Comparison of ENCODE assay signal across 8 mouse cellular contexts in the genomic region with DNA sequence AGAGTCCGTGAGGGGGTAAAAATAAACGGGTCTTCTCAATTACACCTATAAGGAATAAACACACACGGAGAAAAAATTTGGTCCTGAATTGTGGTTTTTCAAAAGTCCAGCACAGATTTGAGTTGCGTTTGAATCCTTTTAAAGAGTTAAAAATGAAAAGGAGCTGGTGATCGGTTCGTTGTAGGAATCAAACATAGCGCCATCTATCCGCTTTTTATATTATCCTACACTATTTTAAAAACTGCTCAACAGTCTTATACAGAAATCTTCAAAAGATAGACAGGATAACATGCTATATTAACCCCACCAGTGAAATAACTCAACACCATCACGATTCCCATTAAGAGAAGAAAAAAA. TPM values are rescaled to one million over a fixed set of nuclear protein-coding genes. Genes with fewer than 3 reads are reported as not detected.
DNase-seq lines count a peak whose midpoint lies in the region; ATAC-seq and TF ChIP-seq lines count a peak whose summit lies in the region.

No protein-coding gene starts in this region.

- peak overlapping the region; percentile 83 for H3K4me3 ChIP-seq in embryonic facial prominence, embryonic 13.5 days
- H3K4me3 ChIP-seq in intestine, postnatal 0 days (ENCODE audit: low read depth, low read length): peak overlapping the region; percentile 86
- peak overlapping the region; percentile 99 for H3K4me3 ChIP-seq in neural tube, embryonic 12.5 days

- TF ChIP-seq CTCF in intestine, postnatal 0 days (IDR thresholded peaks at IDR 0.05; ENCODE audit: low read depth): peak; percentile 53

- DNase-seq in left cerebral cortex, postnatal 25 days (ENCODE audit: low spot score in 2 of 2): peak; percentile 37 to 67
- no peak for DNase-seq in left cerebral cortex, adult 8-10 months (ENCODE audit: low spot score in 2 of 2)
- DNase-seq in spleen, postnatal 36 days (ENCODE audit: low spot score in 2 of 2): no peak
- DNase-seq in cerebellum, adult 11-12 months: no peak
- no peak for DNase-seq in frontal cortex, postnatal 10 days (ENCODE audit: low spot score in 2 of 2)

- peaks cover 22% of the 10 kb centered on the region for H3K4me1 ChIP-seq in embryonic facial prominence, embryonic 13.5 days
- H3K4me1 ChIP-seq in intestine, postnatal 0 days (replicated peaks; ENCODE audit: control insufficient read depth, insufficient read depth, low read length): no peaks in the 10 kb centered on the region
- H3K4me1 ChIP-seq in neural tube, embryonic 12.5 days: peaks cover 19% of the 10 kb centered on the region

- WGBS in embryonic facial prominence, embryonic 13.5 days: 0% methylated on average over 9 of the region's 9 CpGs
- under 1% methylated on average over 9 of the region's 9 CpGs for WGBS in intestine, postnatal 0 days
- 1% methylated on average over 9 of the region's 9 CpGs for WGBS in neural tube, embryonic 12.5 days

- H3K36me3 ChIP-seq in embryonic facial prominence, embryonic 13.5 days: peaks cover 2% of the 10 kb centered on the region; the same call in 1 of the 2 replicates
- no peaks in the 10 kb centered on the region for H3K36me3 ChIP-seq in intestine, postnatal 0 days (ENCODE audit: control insufficient read depth, insufficient read depth)
- peaks cover 4% of the 10 kb centered on the region; the same call in 1 of the 2 replicates for H3K36me3 ChIP-seq in neural tube, embryonic 12.5 days

- ATAC-seq in embryonic facial prominence, embryonic 13.5 days (ENCODE audit: insufficient number of reproducible peaks, insufficient read depth, low FRiP score, low TSS enrichment, low read depth): no peak
- ATAC-seq in intestine, postnatal 0 days: no peak
- ATAC-seq in neural tube, embryonic 12.5 days (ENCODE audit: low FRiP score, low read depth): no peak

- no peaks in the 10 kb centered on the region for H3K27me3 ChIP-seq in embryonic facial prominence, embryonic 13.5 days
- no peaks in the 10 kb centered on the region for H3K27me3 ChIP-seq in intestine, postnatal 0 days (replicated peaks; ENCODE audit: control insufficient read depth, insufficient read depth, low read length)
- H3K27me3 ChIP-seq in neural tube, embryonic 12.5 days (replicated peaks): no peaks in the 10 kb centered on the region

- H3K4me2 ChIP-seq in embryonic facial prominence, embryonic 13.5 days: peak overlapping the region; percentile 62
- peak overlapping the region; percentile 89 for H3K4me2 ChIP-seq in intestine, postnatal 0 days (replicated peaks; ENCODE audit: low read depth)
- H3K4me2 ChIP-seq in neural tube, embryonic 12.5 days (replicated peaks): peak overlapping the region; percentile 58

- H3K9me3 ChIP-seq in embryonic facial prominence, embryonic 13.5 days: no peaks in the 10 kb centered on the region
- H3K9me3 ChIP-seq in intestine, postnatal 0 days (ENCODE audit: control insufficient read depth): no peaks in the 10 kb centered on the region
- no peaks in the 10 kb centered on the region for H3K9me3 ChIP-seq in neural tube, embryonic 12.5 days

- H3K9ac ChIP-seq in embryonic facial prominence, embryonic 13.5 days: peak overlapping the region; percentile 100
- peak overlapping the region; percentile 84 for H3K9ac ChIP-seq in intestine, postnatal 0 days (ENCODE audit: low read depth, low read length)
- peak overlapping the region; percentile 100 for H3K9ac ChIP-seq in neural tube, embryonic 12.5 days

- intact Hi-C loops in left cerebral cortex, postnatal 25 days (cut with DNase I): loop anchor here (1.0 to 5.0 kb wide), 4 partner anchors 192 to 1032 kb away; no protein-coding TSS in a partner anchor

- H3K27ac ChIP-seq in embryonic facial prominence, embryonic 13.5 days: peak overlapping the region; percentile 100
- H3K27ac ChIP-seq in intestine, postnatal 0 days (ENCODE audit: low read depth, low read length): peak overlapping the region; percentile 55; the same call in 1 of the 2 replicates
- peak overlapping the region; percentile 100 for H3K27ac ChIP-seq in neural tube, embryonic 12.5 days

RNA-seq across cellular contexts. Expression of a gene that starts 3.3 kb away (rescaled TPM):
- 10 to 100 TPM; 24.3 to 24.5 TPM for total RNA-seq in left cerebral cortex, postnatal 25 days (2021)
- 10 to 100 TPM; 12.1 to 14.7 (median 13.9) TPM for total RNA-seq in left cerebral cortex, adult 8-10 months (2022)
- polyA plus RNA-seq in embryonic facial prominence, embryonic 13.5 days (2015; fragmentation: Nextera tagmentation; extraction: Ambion mirVana): 68.9 and 80.7 TPM in 2 replicates
- polyA plus RNA-seq in intestine, postnatal 0 days (2015; fragmentation: Nextera tagmentation; extraction: Ambion mirVana): 17.9 and 18.4 TPM in 2 replicates
- polyA plus RNA-seq in neural tube, embryonic 12.5 days (2016; fragmentation: Nextera tagmentation; extraction: Ambion mirVana): 255 and 261 TPM in 2 replicates

Comparison
In these comparisons a context has a peak if more than half of its experiments do, and no peak if none do; other contexts are left out.
1. DNase-seq: peak in left cerebral cortex, postnatal 25 days (2 of 2); none in left cerebral cortex, adult 8-10 months (0 of 2), spleen, postnatal 36 days (0 of 2), cerebellum, adult 11-12 months (single experiment) and frontal cortex, postnatal 10 days (0 of 2).
2. Peak in every context shown above with its lines, with median percentiles within 50 percentile points of each other: H3K27ac ChIP-seq, H3K4me2 ChIP-seq, H3K4me3 ChIP-seq and H3K9ac ChIP-seq.